Mouse (Mus musculus) forebrain, embryonic 14.5 days (tissue): ENCODE data around the gene Dcaf6. TPM values are rescaled to one million over a fixed set of nuclear protein-coding genes. Genes with fewer than 3 reads are reported as not detected.

Experiments used
- ATAC-seq: fragments of 200-750 bp; cut with Nextera tagmentation; 2 replicates; pipeline ENCODE4 v1.8.0; 2017; ENCODE audit warnings: mild to moderate bottlenecking, moderate library complexity
- DNase-seq: peaks from one replicate; pipeline ENCODE4 v3.0.0-alpha.2; 2015; ENCODE audit warnings: low spot score
- H3K27ac ChIP-seq: fragments of 300-500 bp; sonication (generic); 2 replicates; pipeline ENCODE4 v1.5.1; 2014; ENCODE audit warnings: low read depth, mild to moderate bottlenecking, control low read depth, low read length, moderate library complexity
- H3K27me3 ChIP-seq: fragments of 300-500 bp; sonication (generic); replicated peaks from 2 replicates; pipeline ENCODE4 v1.6.1; 2014; ENCODE audit warnings: low read length, control low read depth, mixed read lengths; ENCODE audit not compliant: control insufficient read depth, insufficient read depth
- H3K36me3 ChIP-seq: fragments of 300-500 bp; sonication (generic); 2 replicates; pipeline ENCODE4 v1.6.1; 2014; ENCODE audit warnings: low read length, control low read depth; ENCODE audit not compliant: control insufficient read depth, insufficient read depth
- H3K4me1 ChIP-seq: fragments of 300-500 bp; sonication (generic); 2 replicates; pipeline ENCODE4 v1.6.1; 2014; ENCODE audit warnings: antibody characterized with exemption, low read length, control low read depth; ENCODE audit not compliant: control insufficient read depth, insufficient read depth
- H3K4me2 ChIP-seq: fragments of 300-500 bp; sonication (generic); 2 replicates; pipeline ENCODE4 v1.6.1; 2014; ENCODE audit warnings: mild to moderate bottlenecking, control low read depth, low read length
- H3K4me3 ChIP-seq: fragments of 300-500 bp; sonication (generic); 2 replicates; pipeline ENCODE4 v1.5.1; 2014; ENCODE audit warnings: low read depth, low read length, control low read depth
- H3K9ac ChIP-seq: fragments of 300-500 bp; sonication (generic); 2 replicates; pipeline ENCODE4 v1.6.1; 2014; ENCODE audit warnings: mild to moderate bottlenecking, low read length, control low read depth, moderate library complexity
- H3K9me3 ChIP-seq: fragments of 300-500 bp; sonication (generic); replicated peaks from 2 replicates; pipeline ENCODE4 v1.6.1; 2016; ENCODE audit warnings: low read length, control low read depth, mixed read lengths; ENCODE audit not compliant: control insufficient read depth
- WGBS: fragments of 180-500 bp; shearing (Covaris S2); extraction: QIAGEN DNeasy Blood & Tissue Kit; methylation state at CpG from one replicate; pipeline ENCODE4 v1.1.7; 2014; 5-methylcytosine and 5-hydroxymethylcytosine counted together
- polyA plus RNA-seq: library from polyadenylated mRNA; unstranded; fragments of >200 nt; fragmentation: Nextera tagmentation; extraction: Ambion mirVana; gene quantifications from 2 replicates; pipeline ENCODE4 v1.2.1, GENCODE M21; 2014

Dcaf6 gene
- 13.4 and 17.1 TPM in 2 replicates for polyA plus RNA-seq

DNA sequence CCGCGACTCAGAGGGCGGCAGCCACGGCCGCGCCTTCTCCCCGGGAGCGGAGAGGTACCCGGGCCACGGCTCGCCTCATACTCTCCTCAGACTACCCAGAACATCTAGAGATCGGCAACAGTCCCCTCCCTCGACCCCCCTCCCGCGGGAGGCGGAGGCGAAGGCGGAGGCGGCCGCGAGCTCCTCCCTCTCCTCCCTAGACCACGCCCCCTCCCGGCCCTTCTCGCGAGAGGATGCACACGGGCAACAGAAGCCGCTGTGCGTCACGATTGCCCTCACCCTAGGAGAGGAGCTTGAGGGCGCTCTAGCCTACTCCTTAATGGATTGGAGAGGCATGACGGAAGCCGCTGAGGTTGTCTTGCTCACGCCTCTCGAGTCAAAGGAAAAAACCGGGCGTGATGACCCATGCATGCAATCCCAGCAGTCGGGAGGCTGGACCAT lies at the start of gene Dcaf6, which contains the start of gene Mpc2:
Gene Dcaf6 (minus strand): TSS at position 116 of the 441 bp plus-strand sequence.
Gene Mpc2 (plus strand): TSS at position 278 of the 441 bp plus-strand sequence.
- no peaks in the 10 kb centered on the region for H3K9me3 ChIP-seq
- H3K27ac ChIP-seq = peak within 1 kb of the TSS; percentile 92
- H3K4me3 ChIP-seq = peak within 1 kb of the TSS; percentile 86
- H3K4me1 ChIP-seq = 0 out of 2 replicates have a peak, but pooled peaks cover 6% of the 10 kb centered on the region
- peak within 1 kb of the TSS; percentile 84 for H3K4me2 ChIP-seq
- peak within 1 kb of the TSS; percentile 82 for H3K9ac ChIP-seq
- DNase-seq (peak; percentile 99), ATAC-seq (peak; percentile 94)
- no peaks in the 10 kb centered on the region for H3K36me3 ChIP-seq
- H3K27me3 ChIP-seq = no peaks in the 10 kb centered on the region
- WGBS = under 1% methylated on average over 29 of the region's 37 CpGs

DNA sequence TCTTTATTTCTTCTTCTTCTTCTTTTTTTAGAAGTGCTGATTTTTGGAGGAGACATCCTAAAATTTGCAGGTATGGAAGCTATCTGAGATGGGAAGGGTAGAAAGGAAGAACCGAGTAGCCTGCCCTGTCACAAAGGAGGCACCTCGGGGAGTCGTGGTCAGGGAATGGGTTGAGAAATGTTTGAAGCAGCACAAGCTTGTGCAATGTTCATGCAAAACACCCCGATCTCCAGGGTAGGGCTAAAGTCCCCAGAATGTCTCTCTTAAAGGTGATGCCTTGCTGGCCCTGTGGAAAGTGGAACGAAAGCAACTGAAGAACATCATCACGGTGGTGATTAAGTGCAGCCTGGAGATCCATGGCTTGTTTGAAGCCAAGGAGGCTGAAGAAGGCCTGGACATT lies 46.0 kb upstream of the Dcaf6 start:
- Histone ChIP-seq H3K36me3 (no peaks in the 10 kb centered on the region), H3K4me3 (no peak overlapping the region), H3K27ac (no peak overlapping the region), H3K9ac (no peak overlapping the region), H3K4me2 (no peak overlapping the region), H3K4me1 (no peaks in the 10 kb centered on the region), H3K27me3 (no peaks in the 10 kb centered on the region), H3K9me3 (no peaks in the 10 kb centered on the region)
- WGBS = 90% methylated on average over 6 of the region's 6 CpGs
- no peak for ATAC-seq
- DNase-seq = no peak

DNA sequence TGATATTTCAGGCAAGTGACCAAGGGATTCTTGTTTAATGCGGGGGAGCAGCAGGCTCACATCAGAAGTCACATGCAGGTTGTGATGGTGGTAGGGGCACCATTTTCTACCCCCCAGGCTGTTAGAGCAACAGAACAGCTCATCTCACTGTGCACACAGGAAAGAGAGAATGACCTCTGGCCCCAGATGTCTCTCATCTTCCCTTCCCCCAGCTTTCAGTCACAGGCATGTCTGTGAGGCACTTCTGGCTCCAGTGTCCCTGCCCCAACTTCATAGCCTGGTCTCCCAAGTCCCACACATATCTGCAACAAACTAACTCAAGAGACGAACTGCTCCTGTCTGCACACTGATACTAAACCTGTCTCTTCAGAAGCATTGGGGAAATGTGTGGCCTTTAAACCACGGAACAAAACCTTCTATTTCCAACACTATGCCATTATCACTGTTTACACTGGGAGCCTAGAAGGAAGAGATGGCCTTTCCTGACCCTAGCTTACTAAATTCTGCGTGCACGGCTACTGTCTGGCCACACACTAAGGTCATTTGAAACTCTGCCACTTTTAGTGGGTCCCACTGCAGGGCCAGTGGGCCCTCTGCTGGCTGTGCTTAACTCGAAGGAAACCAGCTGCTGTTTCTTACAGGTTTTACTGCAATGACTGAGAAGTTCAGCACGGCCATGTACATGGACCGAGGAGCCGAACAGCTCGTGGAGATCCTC lies 43.2 kb upstream of the Dcaf6 start:
- Histone ChIP-seq H3K4me1 (no peaks in the 10 kb centered on the region), H3K4me3 (no peak overlapping the region), H3K36me3 (no peaks in the 10 kb centered on the region), H3K4me2 (no peak overlapping the region), H3K9me3 (no peaks in the 10 kb centered on the region), H3K9ac (no peak overlapping the region), H3K27ac (no peak overlapping the region), H3K27me3 (no peaks in the 10 kb centered on the region)
- no peak for ATAC-seq
- WGBS = 76% methylated on average over 10 of the region's 10 CpGs
- DNase-seq = peak; percentile 10

DNA sequence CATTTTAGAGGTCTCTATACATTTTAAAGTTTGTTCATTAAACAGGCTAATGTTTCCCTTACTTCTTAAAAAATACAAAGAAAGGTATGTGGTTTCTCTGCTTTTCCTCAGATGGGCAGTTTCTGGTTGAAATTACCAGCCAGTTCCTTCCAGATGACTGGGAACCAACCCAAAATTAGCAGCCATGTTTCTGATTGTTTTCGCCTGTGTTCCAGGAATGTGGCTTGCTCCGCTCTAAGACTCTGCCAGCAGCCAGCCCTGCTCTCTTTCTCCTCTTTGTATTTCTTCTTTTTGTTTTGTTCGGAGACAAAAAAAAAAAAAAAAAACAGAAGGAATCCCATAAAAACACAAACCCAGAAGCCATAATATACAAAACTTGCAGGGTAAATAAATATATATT lies 38.6 kb upstream of the Dcaf6 start:
- H3K9me3 ChIP-seq = no peaks in the 10 kb centered on the region
- H3K4me1 ChIP-seq = no peaks in the 10 kb centered on the region
- H3K4me2 ChIP-seq = no peak overlapping the region
- H3K9ac ChIP-seq = no peak overlapping the region
- H3K27me3 ChIP-seq = no peaks in the 10 kb centered on the region
- no peak overlapping the region for H3K4me3 ChIP-seq
- ATAC-seq (no peak), DNase-seq (peak; percentile 64)
- H3K36me3 ChIP-seq = no peaks in the 10 kb centered on the region
- H3K27ac ChIP-seq = no peak overlapping the region
- 25% methylated on average over 3 of the region's 3 CpGs for WGBS

DNA sequence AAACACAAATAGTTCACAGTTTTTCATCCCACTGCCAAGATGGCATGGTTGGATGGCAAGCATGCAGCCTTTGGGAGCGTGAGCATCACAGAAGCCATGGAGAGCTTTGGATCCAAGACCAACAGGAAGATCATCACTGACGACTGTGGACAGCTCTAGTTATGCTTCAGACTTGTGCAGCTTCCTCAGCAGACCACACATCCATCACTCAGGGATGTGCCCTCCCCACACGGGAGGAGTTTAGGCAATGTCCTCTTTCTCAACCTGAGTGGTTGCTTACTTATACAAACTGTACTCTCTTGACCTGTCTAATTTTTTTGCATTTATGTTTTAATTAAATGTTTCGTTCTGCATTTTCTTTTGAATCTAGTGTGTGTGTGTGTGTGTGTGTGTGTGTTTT lies 28.9 kb upstream of the Dcaf6 start:
- Histone ChIP-seq H3K4me2 (no peak overlapping the region), H3K36me3 (no peaks in the 10 kb centered on the region), H3K27me3 (no peaks in the 10 kb centered on the region), H3K9ac (no peak overlapping the region), H3K9me3 (no peaks in the 10 kb centered on the region), H3K4me3 (no peak overlapping the region), H3K4me1 (no peaks in the 10 kb centered on the region), H3K27ac (no peak overlapping the region)
- 86% methylated on average over 4 of the region's 4 CpGs for WGBS
- ATAC-seq (no peak), DNase-seq (no peak)

DNA sequence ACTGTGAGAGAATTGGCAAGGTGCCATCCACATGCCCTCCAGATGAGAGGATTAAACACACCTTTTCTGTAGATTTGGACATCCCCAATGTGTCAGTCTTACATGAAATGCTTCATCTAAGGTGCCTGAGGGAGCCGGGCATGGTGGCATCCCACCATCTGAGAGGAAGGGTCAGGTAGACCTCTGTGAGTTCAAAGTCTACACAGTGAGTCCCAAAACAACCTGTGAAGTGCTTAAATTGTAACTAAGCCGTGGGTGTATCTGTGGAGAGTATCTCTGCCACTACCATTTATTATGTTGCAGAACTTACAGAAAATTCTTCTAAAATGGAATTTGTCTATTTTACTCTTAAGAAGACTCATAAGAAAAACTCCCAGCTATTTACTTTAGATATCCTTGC lies 25.8 kb upstream of the Dcaf6 start:
- DNase-seq = no peak
- Histone ChIP-seq H3K4me2 (no peak overlapping the region), H3K36me3 (peaks cover 3% of the 10 kb centered on the region; the same call in 1 of the 2 replicates), H3K27ac (no peak overlapping the region), H3K9me3 (no peaks in the 10 kb centered on the region), H3K27me3 (no peaks in the 10 kb centered on the region), H3K4me3 (no peak overlapping the region), H3K9ac (no peak overlapping the region), H3K4me1 (no peaks in the 10 kb centered on the region)
- ATAC-seq = no peak
- WGBS = 91% methylated on average over 2 of the region's 2 CpGs

DNA sequence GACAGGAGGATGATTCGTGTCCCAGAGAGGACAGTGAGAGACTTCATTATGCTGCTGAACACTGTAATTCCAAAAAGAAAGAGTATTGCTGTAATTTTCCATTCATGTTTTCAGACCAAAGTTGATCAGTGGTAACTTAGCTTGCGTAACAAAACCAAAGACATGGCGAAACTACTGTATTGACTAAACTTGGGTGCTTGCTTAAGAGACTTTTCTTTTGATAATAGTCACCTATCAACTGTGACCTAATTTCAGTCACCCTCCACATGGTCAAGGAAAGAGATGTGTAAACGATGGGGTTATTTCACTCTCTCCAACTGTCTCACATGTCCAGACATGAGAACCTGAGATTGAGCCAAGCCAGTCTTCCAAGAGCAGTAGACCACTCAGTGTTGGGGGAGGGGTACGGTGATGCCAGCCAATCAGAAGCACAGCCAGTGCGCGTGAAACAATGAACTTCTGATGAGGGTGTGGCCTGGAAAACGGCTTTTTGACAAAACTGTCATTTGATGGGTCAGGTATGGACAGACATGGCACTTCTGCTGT lies 24.5 kb upstream of the Dcaf6 start, which contains the start of gene Adcy10:
Gene Adcy10 (plus strand): TSS at position 496 of the 546 bp plus-strand sequence.
- 93% methylated on average over 8 of the region's 8 CpGs for WGBS
- Histone ChIP-seq H3K9me3 (no peaks in the 10 kb centered on the region), H3K27me3 (no peaks in the 10 kb centered on the region), H3K36me3 (peaks cover 6% of the 10 kb centered on the region; the same call in 1 of the 2 replicates), H3K4me3 (no peak within 1 kb of the TSS), H3K9ac (no peak within 1 kb of the TSS), H3K27ac (no peak within 1 kb of the TSS), H3K4me2 (no peak within 1 kb of the TSS), H3K4me1 (no peaks in the 10 kb centered on the region)
- ATAC-seq (no peak), DNase-seq (no peak)

DNA sequence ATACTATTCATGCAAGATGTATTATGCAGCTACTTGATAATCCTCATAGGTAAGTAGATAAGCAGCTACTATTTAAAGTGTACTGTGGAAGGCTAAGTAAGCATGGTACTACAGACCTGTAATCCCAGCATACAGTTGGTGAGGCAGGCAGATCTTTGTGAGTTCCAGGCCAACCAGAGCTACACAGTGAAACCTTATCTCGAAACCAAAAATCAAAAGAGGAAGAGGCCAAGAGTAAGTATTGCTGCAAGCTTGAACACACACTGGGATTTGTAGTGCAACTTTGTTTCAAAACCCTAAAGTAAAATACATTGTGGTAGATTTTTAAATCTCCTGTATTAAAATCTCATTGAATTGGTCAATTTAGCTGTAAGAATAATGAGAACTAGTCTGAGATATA lies 11.2 kb upstream of the Dcaf6 start:
- no peak for ATAC-seq
- Histone ChIP-seq H3K4me1 (no peaks in the 10 kb centered on the region), H3K9me3 (no peaks in the 10 kb centered on the region), H3K4me3 (no peak overlapping the region), H3K9ac (no peak overlapping the region), H3K27ac (no peak overlapping the region), H3K27me3 (no peaks in the 10 kb centered on the region), H3K4me2 (no peak overlapping the region), H3K36me3 (no peaks in the 10 kb centered on the region)
- WGBS = 92% methylated on average over 1 of the region's 1 CpGs
- no peak for DNase-seq

DNA sequence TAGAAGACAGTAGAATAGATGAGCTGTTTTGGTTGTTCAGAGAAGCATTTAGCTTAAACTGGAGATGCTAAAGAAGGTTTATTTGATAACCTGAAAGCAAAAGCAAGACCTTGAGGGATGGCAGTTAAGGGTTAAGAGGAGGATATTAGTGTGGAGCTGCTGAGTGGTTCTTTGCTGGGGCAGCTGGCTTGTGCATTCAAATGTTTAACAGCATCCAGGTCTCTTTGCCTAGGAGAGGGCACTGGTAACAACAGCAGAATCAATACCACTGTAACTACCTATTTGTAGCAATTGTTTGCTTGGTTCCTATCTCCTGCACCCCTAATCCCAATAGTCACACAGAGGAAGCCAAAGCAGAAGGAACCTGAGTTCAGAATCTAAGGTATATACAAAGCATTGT lies 9.4 kb upstream of the Dcaf6 start:
- ATAC-seq = no peak
- Histone ChIP-seq H3K27me3 (no peaks in the 10 kb centered on the region), H3K4me3 (no peak overlapping the region), H3K4me2 (no peak overlapping the region), H3K27ac (no peak overlapping the region), H3K9ac (no peak overlapping the region), H3K4me1 (no peaks in the 10 kb centered on the region), H3K9me3 (no peaks in the 10 kb centered on the region), H3K36me3 (no peaks in the 10 kb centered on the region)
- no peak for DNase-seq
